Mouse (Mus musculus) liver, adult (tissue): Measurements from ENCODE around the gene Mindy1.

Experiments
- GATA4 ChIP-seq: IDR thresholded peaks from 2 replicates; pipeline ENCODE4 v1.6.1; 2014; ENCODE audit warnings: mild to moderate bottlenecking, low read length; ENCODE audit not compliant: insufficient replicate concordance

Mindy1 gene

GRCm38 (mm10) chr3:95298018-95298417 is 16.9 kb downstream of the Mindy1 start:
- TF ChIP-seq GATA4: peak; percentile 100

- no peak for TF ChIP-seq GATA4
These were observed 20.2 kb downstream of the Mindy1 start for GRCm38 (mm10) chr3:95301204-95301796.

GRCm38 (mm10) chr3:95306244-95306643 is 25.1 kb downstream of the Mindy1 start:
- peak; percentile 52; the same call in 1 of the 2 replicates for TF ChIP-seq GATA4

GRCm38 (mm10) chr3:95307100-95307499 is 26.0 kb downstream of the Mindy1 start, which contains the start of gene Anxa9:
Anxa9 (minus strand) TSS chr3:95307176.
- TF ChIP-seq GATA4: no peak

- no peak for TF ChIP-seq GATA4
These were observed 29.4 kb downstream of the Mindy1 start for GRCm38 (mm10) chr3:95310496-95310895.

- TF ChIP-seq GATA4: no peak
These were observed 30.1 kb downstream of the Mindy1 start for GRCm38 (mm10) chr3:95310968-95311882.

GRCm38 (mm10) chr3:95312623-95313022 is 31.5 kb downstream of the Mindy1 start:
- no peak for TF ChIP-seq GATA4

- no peak for TF ChIP-seq GATA4
These were observed 32.3 kb downstream of the Mindy1 start for GRCm38 (mm10) chr3:95313476-95313875.

GRCm38 (mm10) chr3:95314075-95314474 is 32.9 kb downstream of the Mindy1 start:
- no peak for TF ChIP-seq GATA4

GRCm38 (mm10) chr3:95314486-95315093 is 33.4 kb downstream of the Mindy1 start, which contains the start of gene Cers2:
Cers2 (plus strand) TSS chr3:95314791.
- no peak for TF ChIP-seq GATA4

- peak; percentile 20; the same call in 1 of the 2 replicates for TF ChIP-seq GATA4
These were observed 34.1 kb downstream of the Mindy1 start for GRCm38 (mm10) chr3:95315094-95315843.

GRCm38 (mm10) chr3:95315844-95316550 is 34.9 kb downstream of the Mindy1 start:
- TF ChIP-seq GATA4: no peak

GRCm38 (mm10) chr3:95317414-95318080 is 36.4 kb downstream of the Mindy1 start:
- TF ChIP-seq GATA4: no peak

- TF ChIP-seq GATA4: peak; percentile 95
These were observed 37.4 kb downstream of the Mindy1 start for GRCm38 (mm10) chr3:95318548-95318947.

GRCm38 (mm10) chr3:95319110-95319509 is 38.0 kb downstream of the Mindy1 start:
- TF ChIP-seq GATA4: no peak
